Mouse (Mus musculus): ENCODE results near the gene Ass1.

Gene Ass1

DNA sequence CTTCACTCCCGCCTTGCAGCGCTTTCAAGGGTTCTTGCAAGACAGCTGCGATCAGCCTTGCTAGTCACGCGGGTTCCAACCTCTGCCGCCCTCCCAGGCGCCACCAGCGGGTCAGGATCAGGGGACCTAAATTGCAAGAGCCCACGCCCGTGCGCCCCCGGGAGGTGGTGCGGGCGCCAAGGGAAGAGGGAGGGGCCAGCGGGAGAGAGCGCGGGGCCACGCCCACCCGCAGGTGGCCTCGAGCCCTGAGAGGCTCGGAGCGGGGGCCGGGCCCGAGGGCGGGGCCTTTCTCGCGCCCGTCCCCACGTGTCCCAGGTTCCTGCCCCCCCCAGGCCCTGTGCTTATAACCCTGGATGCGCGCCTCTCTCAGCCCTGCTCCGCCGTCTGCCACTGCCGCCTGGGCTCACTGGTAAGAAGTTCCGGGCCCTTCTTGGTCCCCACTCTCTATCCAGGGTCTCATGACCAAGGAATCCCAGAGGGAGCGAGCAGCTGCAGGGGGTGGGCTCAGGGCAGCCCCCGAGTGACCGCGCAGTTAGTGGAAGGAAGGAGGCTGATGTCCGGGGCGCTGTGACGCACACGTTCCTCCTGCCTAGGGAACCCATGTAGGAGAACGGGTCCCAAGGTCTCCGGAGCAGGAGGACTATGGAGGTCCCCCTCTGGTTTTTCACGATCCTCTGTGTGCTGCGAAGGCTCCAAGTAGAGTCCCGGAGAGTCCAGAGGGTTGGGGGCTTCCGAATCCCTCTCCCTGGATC is at the start of gene Ass1:
TSS of gene Ass1 (plus strand) at position 277 of the 752 bp plus-strand sequence.
- DNase-seq (ENCODE audit: low spot score in 2 of 2): peak; percentile 75 to 79

DNA sequence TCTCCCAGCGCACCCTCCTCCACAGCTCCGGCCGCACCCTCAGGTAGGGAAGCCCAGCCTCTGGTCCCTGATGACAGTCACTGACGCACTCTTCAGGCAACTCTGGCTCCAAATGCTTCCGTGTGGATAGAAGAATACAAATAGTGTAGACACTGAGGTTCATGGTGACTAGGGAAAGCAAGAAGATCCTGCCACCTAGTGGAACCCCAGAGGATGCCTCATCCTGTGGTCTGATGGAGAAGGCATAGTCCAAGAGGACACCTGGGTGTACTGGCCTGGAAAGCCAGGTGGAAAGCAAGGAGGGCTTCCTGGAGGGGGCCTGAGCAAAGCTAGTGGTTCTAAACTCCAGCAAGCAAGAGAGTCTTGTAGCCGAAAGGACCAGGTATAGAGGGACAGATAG is 49.1 kb upstream of the Ass1 start:
- DNase-seq (ENCODE audit: low spot score in 2 of 2): no peak

- DNase-seq (ENCODE audit: low spot score in 2 of 2): no peak
These were observed 47.4 kb upstream of the Ass1 start for GRCm38 (mm10) chr2:31422576-31422975.

- no peak for DNase-seq (ENCODE audit: low spot score in 2 of 2)
These were observed 38.5 kb upstream of the Ass1 start for GRCm38 (mm10) chr2:31431477-31431876.

DNA sequence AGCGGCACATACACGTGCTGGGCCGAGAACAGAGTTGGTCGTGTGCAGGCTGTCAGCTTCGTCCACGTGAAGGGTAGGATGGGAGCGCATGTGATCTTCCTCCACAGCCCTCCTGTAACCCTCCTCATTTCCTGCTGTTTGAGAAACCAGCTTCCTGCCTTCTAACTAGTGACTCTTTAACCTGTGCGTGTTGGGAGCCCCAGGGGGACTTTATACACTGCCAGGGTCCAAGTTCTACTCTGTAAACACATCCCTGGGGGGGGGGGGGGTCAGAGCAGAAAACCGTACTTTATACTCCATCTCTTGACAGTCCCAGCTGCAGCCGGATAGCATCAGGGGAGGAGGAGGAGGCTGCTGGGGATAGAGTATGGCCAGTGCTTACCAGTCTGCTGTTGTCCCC is 35.3 kb upstream of the Ass1 start:
- no peak for DNase-seq (ENCODE audit: low spot score in 2 of 2)

- DNase-seq (ENCODE audit: low spot score in 2 of 2): peak in 1 of 2 experiments; percentile 23
These were observed 34.4 kb upstream of the Ass1 start for GRCm38 (mm10) chr2:31435567-31435966.

- no peak for DNase-seq (ENCODE audit: low spot score in 2 of 2)
These were observed 32.3 kb upstream of the Ass1 start for GRCm38 (mm10) chr2:31437480-31438245.

DNA sequence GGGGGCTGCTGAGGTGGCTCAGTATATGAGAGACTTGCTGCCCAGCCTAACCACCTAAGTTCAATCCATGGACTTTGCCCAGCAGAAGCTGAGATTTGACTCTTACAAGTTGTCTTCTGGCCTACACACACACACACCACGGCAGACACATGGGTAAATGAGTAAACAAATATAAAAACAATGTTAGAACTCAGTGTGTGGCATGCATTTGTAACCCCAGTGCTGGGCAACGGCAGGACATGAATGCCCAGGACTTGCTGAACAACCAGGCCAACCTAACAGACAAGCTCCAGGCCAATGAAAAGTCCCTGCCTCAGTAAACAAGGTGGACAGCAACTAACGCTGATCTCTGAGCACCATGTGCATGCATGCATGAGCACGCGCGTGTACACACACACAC is 30.4 kb upstream of the Ass1 start:
- no peak for DNase-seq (ENCODE audit: low spot score in 2 of 2)

GRCm38 (mm10) chr2:31442480-31443160 is 27.4 kb upstream of the Ass1 start:
- peak; percentile 28 to 45 for DNase-seq (ENCODE audit: low spot score in 2 of 2)

DNA sequence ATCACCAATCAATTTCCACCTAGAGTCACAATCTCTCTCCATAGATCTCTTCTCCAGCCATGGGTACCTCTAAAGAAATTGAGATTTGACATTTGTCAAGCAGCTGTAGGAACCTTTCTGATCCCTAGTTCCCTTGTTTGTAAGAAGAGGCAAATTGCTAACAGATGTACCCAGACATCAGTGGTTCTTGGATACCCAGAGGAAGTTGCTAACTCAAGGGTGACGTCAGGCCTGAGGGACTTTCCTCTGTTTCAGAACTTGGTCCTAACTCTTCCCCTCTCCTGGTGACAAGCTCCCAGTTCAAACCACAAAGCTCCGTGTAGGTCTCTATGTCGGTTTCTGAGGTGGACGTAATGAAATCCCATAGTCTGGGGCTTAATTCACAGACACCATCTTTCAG is 24.0 kb upstream of the Ass1 start:
- no peak for DNase-seq (ENCODE audit: low spot score in 2 of 2)

- DNase-seq (ENCODE audit: low spot score in 2 of 2): no peak
These were observed 23.6 kb upstream of the Ass1 start for GRCm38 (mm10) chr2:31446456-31446855.

- DNase-seq (ENCODE audit: low spot score in 2 of 2): no peak
These were observed 22.5 kb upstream of the Ass1 start for GRCm38 (mm10) chr2:31447536-31447935.

GRCm38 (mm10) chr2:31448756-31449440 is 21.1 kb upstream of the Ass1 start:
- DNase-seq (ENCODE audit: low spot score in 2 of 2): no peak

DNA sequence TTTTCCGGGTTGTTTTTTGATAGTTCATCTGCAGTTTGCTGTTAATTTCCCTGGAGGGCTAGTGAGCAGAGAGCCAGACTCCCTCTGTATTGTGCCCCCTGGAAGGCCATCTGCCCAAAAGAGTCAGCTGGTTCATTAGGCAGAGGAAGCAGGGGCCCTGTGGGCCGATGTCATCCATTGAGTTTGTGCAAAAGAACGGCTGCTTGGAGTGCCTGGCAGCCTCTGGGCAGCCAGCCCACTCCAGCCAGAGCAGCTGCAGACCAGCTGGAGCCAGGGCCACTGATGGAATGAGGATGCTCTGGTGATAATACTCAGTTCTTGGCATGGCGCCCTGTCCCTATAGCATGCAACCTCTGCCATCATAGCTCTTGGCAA is 20.6 kb upstream of the Ass1 start:
- DNase-seq (ENCODE audit: low spot score in 2 of 2): peak in 1 of 2 experiments; percentile 33

GRCm38 (mm10) chr2:31449902-31450301 is 20.1 kb upstream of the Ass1 start:
- no peak for DNase-seq (ENCODE audit: low spot score in 2 of 2)

DNA sequence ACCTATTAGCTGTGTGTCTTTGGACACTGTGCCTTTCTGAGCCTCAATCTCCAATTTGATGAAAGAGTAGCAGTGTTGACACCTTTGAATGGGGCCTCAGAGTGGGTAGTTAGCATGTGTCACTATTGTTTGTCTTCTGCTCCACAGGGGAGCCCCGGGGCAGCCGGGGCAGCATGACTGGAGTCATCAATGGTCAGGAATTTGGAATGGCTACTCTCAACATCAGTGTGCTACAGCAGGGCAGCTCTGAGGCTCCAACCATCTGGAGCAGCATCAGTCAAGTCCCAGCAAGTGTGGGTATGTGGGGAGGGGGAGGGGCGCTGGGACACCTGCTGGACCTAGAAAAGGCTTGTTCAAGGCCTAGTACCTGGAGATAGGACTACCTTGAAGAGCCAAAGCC is 19.3 kb upstream of the Ass1 start:
- DNase-seq (ENCODE audit: low spot score in 2 of 2): no peak

DNA sequence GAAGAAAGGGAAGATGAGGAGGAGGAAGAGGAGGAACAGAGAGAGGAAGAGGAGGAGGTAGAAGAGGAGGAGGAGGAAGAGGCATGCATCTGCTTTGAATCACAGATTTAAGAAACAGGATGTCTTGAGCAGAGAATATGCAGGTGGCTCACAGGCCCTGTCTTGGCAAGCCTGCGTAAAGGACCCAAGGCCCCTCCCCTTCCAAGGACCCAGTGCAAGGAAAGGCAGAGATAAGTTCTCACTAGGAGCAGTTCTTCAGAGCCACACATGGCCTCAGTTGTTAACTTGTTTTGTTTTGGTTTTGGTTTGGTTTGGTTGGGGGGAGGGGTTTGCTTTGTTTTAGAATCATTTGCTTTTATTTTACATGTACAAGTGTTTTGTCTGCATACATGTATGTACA is 18.5 kb upstream of the Ass1 start:
- DNase-seq (ENCODE audit: low spot score in 2 of 2): no peak

DNA sequence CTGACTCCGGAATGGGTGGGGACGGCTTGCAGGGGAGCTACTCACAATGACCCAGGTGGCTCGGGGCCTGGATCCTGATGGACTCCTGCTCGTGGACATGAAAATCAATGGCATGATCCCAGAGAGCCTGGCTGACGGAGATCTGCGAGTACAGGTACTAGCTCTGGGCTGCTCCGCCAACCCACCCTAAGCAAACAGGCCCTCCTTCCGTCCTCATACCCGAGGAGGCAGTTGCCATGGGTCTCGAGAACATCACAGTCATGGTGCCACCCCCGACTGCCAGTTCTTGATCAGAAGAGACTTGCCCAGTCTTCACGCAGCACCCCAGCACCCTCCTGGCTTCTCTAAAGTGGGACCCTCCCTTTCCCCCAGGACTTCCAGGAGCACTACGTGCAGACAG is 17.0 kb upstream of the Ass1 start:
- no peak for DNase-seq (ENCODE audit: low spot score in 2 of 2)

- no peak for DNase-seq (ENCODE audit: low spot score in 2 of 2)
These were observed 16.3 kb upstream of the Ass1 start for GRCm38 (mm10) chr2:31453559-31454177.

DNA sequence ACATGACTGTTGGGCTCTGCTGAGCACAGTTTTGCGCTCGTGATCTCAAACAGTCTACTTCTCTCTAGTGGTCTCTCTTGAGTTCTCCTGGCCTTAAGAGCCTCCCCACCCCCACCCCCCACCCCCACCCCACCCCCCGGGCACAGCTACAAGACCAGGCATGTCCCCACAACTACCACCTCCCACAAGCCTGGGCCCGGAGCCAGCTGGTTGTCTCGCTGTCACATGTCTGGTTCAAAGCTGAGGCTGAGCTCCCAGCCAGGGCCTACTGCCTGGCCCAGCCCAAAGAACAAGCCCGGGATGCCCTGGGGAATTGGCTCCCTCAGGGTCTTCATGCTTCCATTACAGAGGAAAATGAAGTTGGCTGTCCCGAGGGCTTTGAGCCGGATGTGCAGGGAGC is 15.7 kb upstream of the Ass1 start:
- peak; percentile 37 to 51 for DNase-seq (ENCODE audit: low spot score in 2 of 2)

DNA sequence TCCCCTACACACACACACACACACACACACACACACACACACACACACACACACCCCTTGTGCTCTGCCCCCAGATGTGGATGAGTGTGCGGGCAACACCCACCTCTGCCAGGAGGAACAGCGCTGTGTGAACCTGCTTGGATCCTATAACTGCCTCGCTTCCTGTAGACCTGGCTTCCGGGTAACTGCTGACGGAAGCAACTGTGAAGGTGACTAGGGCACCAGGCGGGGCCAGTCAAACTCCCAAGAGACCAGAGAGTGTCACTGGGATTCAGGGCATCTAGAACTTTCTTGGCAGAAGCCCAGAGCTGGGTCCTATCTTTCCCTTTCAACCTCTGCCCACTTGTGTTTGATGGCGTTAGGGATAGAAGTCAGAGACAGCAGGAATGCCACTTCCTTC is 14.6 kb upstream of the Ass1 start:
- no peak for DNase-seq (ENCODE audit: low spot score in 2 of 2)

DNA sequence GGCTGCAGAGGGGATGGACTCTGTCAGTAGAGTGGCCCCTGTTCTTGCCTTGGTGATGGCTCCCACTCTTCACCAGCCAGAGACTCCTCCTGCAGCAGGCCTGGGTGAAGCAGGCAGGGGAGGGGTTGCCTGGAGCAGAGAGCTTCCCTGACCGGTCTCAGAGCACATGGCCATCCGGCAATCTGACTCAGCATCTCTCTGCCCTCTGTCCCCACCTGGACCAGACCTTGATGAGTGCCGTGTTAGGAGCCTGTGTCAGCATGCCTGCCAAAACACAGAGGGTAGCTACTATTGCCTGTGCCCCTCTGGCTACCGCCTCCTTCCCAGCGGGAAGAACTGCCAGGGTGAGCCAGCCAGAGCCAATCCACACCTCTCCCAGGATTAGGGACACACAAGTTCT is 11.5 kb upstream of the Ass1 start:
- DNase-seq (ENCODE audit: low spot score in 2 of 2): no peak

Data from heart, adult 9 months (tissue).